Mouse (Mus musculus) E14TG2a.4 (cell line): ENCODE results near the gene Prkg1.

Experiments used
- H3K27me3 ChIP-seq: 2 replicates; pipeline ENCODE4 v1.6.1; 2014; ENCODE audit warnings: low read length, control low read depth; ENCODE audit not compliant: insufficient read depth
- H3K36me3 ChIP-seq: 2 replicates; pipeline ENCODE4 v1.6.1; 2014; ENCODE audit warnings: low read length, control low read depth; ENCODE audit not compliant: insufficient read depth
- H3K4me1 ChIP-seq: replicated peaks from 2 replicates; pipeline ENCODE4 v1.6.1; 2014; ENCODE audit warnings: low read depth, low read length, control low read depth
- H3K4me3 ChIP-seq: replicated peaks from 2 replicates; pipeline ENCODE4 v1.5.1; 2014; ENCODE audit warnings: mild to moderate bottlenecking, low read length
- H3K9me3 ChIP-seq: 2 replicates; pipeline ENCODE4 v1.6.1; 2014; ENCODE audit warnings: low read length, control low read depth
- CTCF ChIP-seq: conservative IDR thresholded peaks from 2 replicates; pipeline ENCODE4 v1.5.1; 2014; ENCODE audit warnings: low read length
- NANOG ChIP-seq: IDR thresholded peaks from 2 replicates; pipeline ENCODE4 v1.6.1; 2014; ENCODE audit warnings: borderline replicate concordance, low read length, mixed read lengths
- POU5F1 ChIP-seq: IDR thresholded peaks from 2 replicates; pipeline ENCODE4 v1.6.1; 2014; ENCODE audit warnings: low read length, borderline replicate concordance

Prkg1 gene

GRCm38 (mm10) chr19:31099369-31099768 lies 665.5 kb downstream of the Prkg1 start:
- Histone ChIP-seq H3K9me3 (no peaks in the 10 kb centered on the region), H3K36me3 (no peaks in the 10 kb centered on the region), H3K4me3 (no peak overlapping the region), H3K27me3 (no peaks in the 10 kb centered on the region), H3K4me1 (peaks cover 55% of the 10 kb centered on the region)
- TF ChIP-seq NANOG, result no peak
- TF ChIP-seq CTCF, result no peak
- no peak for TF ChIP-seq POU5F1

- H3K36me3 ChIP-seq, result no peaks in the 10 kb centered on the region
- TF ChIP-seq CTCF (no peak), POU5F1 (no peak), NANOG (no peak)
- H3K27me3 ChIP-seq, result no peaks in the 10 kb centered on the region
- no peak overlapping the region for H3K4me3 ChIP-seq
- H3K9me3 ChIP-seq, result no peaks in the 10 kb centered on the region
- peaks cover 41% of the 10 kb centered on the region for H3K4me1 ChIP-seq
Measured at GRCm38 (mm10) chr19:31097857-31098256, 667.0 kb downstream of the Prkg1 start.

GRCm38 (mm10) chr19:31083761-31084160 lies 681.1 kb downstream of the Prkg1 start:
- peak overlapping the region; percentile 98 for H3K4me3 ChIP-seq
- TF ChIP-seq POU5F1 (no peak), CTCF (no peak), NANOG (no peak)
- H3K36me3 ChIP-seq, result peaks cover 39% of the 10 kb centered on the region
- H3K27me3 ChIP-seq, result no peaks in the 10 kb centered on the region
- H3K9me3 ChIP-seq, result no peaks in the 10 kb centered on the region
- peaks cover 30% of the 10 kb centered on the region for H3K4me1 ChIP-seq

GRCm38 (mm10) chr19:31082662-31083429 lies 682.0 kb downstream of the Prkg1 start, which contains the start of gene Cstf2t:
Cstf2t (plus strand) TSS chr19:31082837.
- Histone ChIP-seq H3K4me3 (peak within 1 kb of the TSS; percentile 98), H3K27me3 (no peaks in the 10 kb centered on the region), H3K4me1 (peaks cover 36% of the 10 kb centered on the region), H3K9me3 (no peaks in the 10 kb centered on the region), H3K36me3 (peaks cover 39% of the 10 kb centered on the region)
- TF ChIP-seq POU5F1 (no peak), CTCF (no peak), NANOG (no peak)

GRCm38 (mm10) chr19:31082226-31082625 lies 682.6 kb downstream of the Prkg1 start:
- H3K9me3 ChIP-seq, result no peaks in the 10 kb centered on the region
- peak overlapping the region; percentile 98 for H3K4me3 ChIP-seq
- H3K36me3 ChIP-seq, result peaks cover 35% of the 10 kb centered on the region
- TF ChIP-seq POU5F1 (no peak), NANOG (no peak), CTCF (no peak)
- H3K27me3 ChIP-seq, result no peaks in the 10 kb centered on the region
- H3K4me1 ChIP-seq, result peaks cover 36% of the 10 kb centered on the region

- TF ChIP-seq NANOG (no peak), CTCF (no peak), POU5F1 (no peak)
- Histone ChIP-seq H3K4me1 (peaks cover 35% of the 10 kb centered on the region), H3K4me3 (no peak overlapping the region), H3K27me3 (no peaks in the 10 kb centered on the region), H3K36me3 (no peaks in the 10 kb centered on the region), H3K9me3 (no peaks in the 10 kb centered on the region)
Measured at GRCm38 (mm10) chr19:31078241-31078640, 686.6 kb downstream of the Prkg1 start.

- H3K4me1 ChIP-seq, result peaks cover 35% of the 10 kb centered on the region
- no peak for TF ChIP-seq NANOG
- no peak for TF ChIP-seq CTCF
- no peak for TF ChIP-seq POU5F1
- H3K36me3 ChIP-seq, result no peaks in the 10 kb centered on the region
- no peak overlapping the region for H3K4me3 ChIP-seq
- no peaks in the 10 kb centered on the region for H3K27me3 ChIP-seq
- H3K9me3 ChIP-seq, result no peaks in the 10 kb centered on the region
Measured at GRCm38 (mm10) chr19:31076106-31076505, 688.7 kb downstream of the Prkg1 start.

- no peaks in the 10 kb centered on the region for H3K9me3 ChIP-seq
- peaks cover 35% of the 10 kb centered on the region for H3K4me1 ChIP-seq
- no peak for TF ChIP-seq CTCF
- TF ChIP-seq POU5F1, result no peak
- no peak for TF ChIP-seq NANOG
- no peaks in the 10 kb centered on the region for H3K27me3 ChIP-seq
- H3K4me3 ChIP-seq, result peak overlapping the region; percentile 64
- H3K36me3 ChIP-seq, result no peaks in the 10 kb centered on the region
Measured at GRCm38 (mm10) chr19:31074717-31075063, 690.1 kb downstream of the Prkg1 start.

- H3K4me1 ChIP-seq, result peaks cover 35% of the 10 kb centered on the region
- peak overlapping the region; percentile 64 for H3K4me3 ChIP-seq
- no peaks in the 10 kb centered on the region for H3K27me3 ChIP-seq
- TF ChIP-seq NANOG, result no peak
- no peak for TF ChIP-seq POU5F1
- TF ChIP-seq CTCF, result no peak
- H3K36me3 ChIP-seq, result no peaks in the 10 kb centered on the region
- H3K9me3 ChIP-seq, result no peaks in the 10 kb centered on the region
Measured at GRCm38 (mm10) chr19:31073959-31074716, 690.7 kb downstream of the Prkg1 start.
